Mouse (Mus musculus): Measurements from ENCODE around the gene Kif1a. TPM values are rescaled to one million over a fixed set of nuclear protein-coding genes. Genes with fewer than 3 reads are reported as not detected.
"Not testable (repeated sequence)": the region's sequence is repeated elsewhere in the genome, so short reads cannot be mapped to it uniquely, and the experiment has no call there.

The Kif1a gene
- polyA plus RNA-seq, 1 experiment from 2014 or later, result 129 TPM

DNA sequence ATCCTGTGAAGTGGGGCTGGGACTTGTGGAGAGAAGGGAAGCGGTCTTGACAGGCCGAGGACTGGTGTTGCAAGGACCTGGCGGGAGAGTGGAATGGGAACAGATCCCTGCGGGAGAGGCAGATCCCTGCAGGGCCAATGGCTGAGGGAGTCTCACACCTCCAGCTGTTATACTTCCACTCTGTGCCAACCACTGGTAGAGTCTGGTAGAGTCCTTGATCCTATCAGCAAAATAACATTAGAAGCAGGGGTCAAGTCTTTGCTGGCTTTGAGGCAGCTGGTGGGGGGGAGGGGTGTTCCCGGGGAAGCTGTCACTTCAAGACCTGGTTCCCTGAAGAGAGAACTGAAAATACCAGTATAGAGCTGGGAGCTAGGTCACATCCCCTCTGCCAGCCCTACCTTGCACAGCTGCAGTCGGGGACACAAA lies 125.6 kb downstream of the Kif1a start:
- ATAC-seq (ENCODE audit: low FRiP score), result no peak
- Histone ChIP-seq H3K4me1 (peaks cover 5% of the 10 kb centered on the region; the same call in 1 of the 2 replicates), H3K4me3 (replicated peaks) (no peak overlapping the region), H3K9me3 (no peaks in the 10 kb centered on the region), H3K9ac (no peak overlapping the region), H3K27me3 (no peaks in the 10 kb centered on the region), H3K36me3 (replicated peaks) (no peaks in the 10 kb centered on the region), H3K4me2 (no peak overlapping the region), H3K27ac (no peak overlapping the region)
- 72% methylated on average over 6 of the region's 6 CpGs for WGBS

DNA sequence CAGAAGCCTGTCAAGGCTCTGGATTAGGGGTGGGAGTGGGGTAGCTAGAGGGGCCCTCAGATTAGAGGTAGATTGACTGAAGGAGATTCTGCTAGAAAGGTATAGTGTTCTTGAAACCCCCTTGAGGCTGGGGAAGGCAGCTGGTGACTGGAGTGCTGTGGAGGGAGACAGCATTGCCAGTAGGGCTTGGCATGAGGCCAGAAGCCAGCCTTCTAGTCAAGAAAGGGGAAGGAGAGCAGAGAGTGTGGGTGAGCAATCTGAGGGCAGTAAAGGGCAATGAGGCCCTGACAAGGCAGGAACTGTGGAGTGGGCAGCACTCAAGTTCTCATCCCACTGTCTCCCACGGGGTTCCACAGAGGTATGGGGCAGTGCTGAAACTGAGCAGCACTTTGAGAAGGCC lies 128.9 kb downstream of the Kif1a start:
- H3K27ac ChIP-seq, result no peak overlapping the region
- no peak overlapping the region for H3K4me2 ChIP-seq
- H3K9me3 ChIP-seq, result no peaks in the 10 kb centered on the region
- H3K4me1 ChIP-seq, result no peaks in the 10 kb centered on the region
- H3K36me3 ChIP-seq (replicated peaks), result no peaks in the 10 kb centered on the region
- no peak overlapping the region for H3K4me3 ChIP-seq (replicated peaks)
- no peaks in the 10 kb centered on the region for H3K27me3 ChIP-seq
- ATAC-seq (ENCODE audit: low FRiP score), result no peak
- no peak overlapping the region; the same call in 1 of the 2 replicates for H3K9ac ChIP-seq
- 67% methylated on average over 1 of the region's 1 CpGs for WGBS

DNA sequence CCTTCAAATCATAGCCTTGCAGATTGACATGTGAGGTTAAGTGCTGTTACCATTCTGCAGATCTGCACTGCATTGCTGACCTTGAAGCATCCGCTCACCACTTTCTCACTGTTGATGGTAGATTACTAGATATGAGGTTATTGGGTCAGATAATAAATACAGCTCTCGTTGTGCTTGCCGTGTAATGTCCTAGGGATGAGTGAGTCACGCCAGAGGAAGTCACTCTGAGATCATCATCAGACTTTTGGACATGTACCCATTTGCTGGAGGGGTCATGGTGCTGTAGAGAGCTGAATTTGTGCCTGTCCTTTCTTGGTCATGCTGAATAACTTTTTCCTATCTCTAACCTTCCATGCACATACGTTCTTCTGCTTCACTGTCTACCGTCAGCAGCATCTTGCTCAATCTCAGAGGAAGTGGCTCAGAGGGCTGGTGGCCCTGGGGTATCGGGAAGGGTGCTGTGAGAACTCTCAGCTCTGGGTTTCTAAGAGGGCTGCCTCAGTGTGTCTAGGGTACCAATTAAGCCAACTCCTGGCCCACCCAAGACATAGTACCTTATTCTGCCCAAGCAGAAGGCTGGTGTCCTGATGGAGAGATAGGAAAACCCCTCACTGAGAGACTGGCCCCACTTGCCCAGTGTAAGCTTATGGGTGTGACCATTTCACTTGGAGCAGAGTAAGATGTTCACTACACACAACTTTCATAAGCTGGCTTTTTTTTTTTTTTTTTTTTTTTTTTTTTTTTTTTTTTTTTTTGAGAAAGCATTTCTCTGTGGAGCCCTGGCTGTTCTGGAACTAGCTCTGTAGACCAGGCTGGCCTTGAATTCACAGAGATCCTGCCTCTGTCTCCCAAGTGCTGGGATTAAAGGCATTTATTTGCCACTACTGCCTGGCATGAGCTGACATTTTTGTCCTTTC lies 129.6 kb downstream of the Kif1a start:
- Histone ChIP-seq H3K4me1 (no peaks in the 10 kb centered on the region), H3K9me3 (no peaks in the 10 kb centered on the region), H3K4me3 (replicated peaks) (no peak overlapping the region), H3K9ac (no peak overlapping the region; the same call in 1 of the 2 replicates), H3K27me3 (no peaks in the 10 kb centered on the region), H3K27ac (no peak overlapping the region), H3K4me2 (no peak overlapping the region), H3K36me3 (replicated peaks) (no peaks in the 10 kb centered on the region)
- no peak for ATAC-seq (ENCODE audit: low FRiP score)
- WGBS, result 92% methylated on average over 7 of the region's 7 CpGs

DNA sequence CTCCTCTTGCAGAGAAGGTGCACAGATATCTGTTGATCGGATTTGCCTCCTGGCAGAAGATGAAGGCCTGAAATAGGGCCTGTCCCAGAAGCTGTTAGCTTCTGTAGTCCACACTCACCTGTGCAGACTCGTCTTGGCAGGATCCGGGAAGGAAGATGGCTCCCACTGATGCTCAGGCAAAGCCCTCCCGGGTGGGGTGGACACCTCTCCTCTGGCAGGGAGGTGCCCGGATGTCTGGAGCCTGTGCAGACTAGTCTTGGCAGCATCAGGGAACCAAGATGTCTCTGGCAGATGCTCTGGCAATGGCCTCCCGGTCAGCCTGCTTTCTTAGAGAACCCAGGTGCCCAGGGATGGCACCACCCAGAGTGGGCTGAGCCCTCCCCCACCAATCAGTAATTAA lies 131.0 kb downstream of the Kif1a start:
- not testable (repeated sequence) for H3K4me3 ChIP-seq (replicated peaks); H3K9me3 ChIP-seq; H3K27me3 ChIP-seq; H3K27ac ChIP-seq; ATAC-seq (ENCODE audit: low FRiP score); H3K4me1 ChIP-seq; H3K9ac ChIP-seq; H3K36me3 ChIP-seq (replicated peaks); H3K4me2 ChIP-seq
- WGBS, result 84% methylated on average over 6 of the region's 6 CpGs

Other genes with a start within 250 kb of the Kif1a start
- gene Ankmy1, start 199.0 kb downstream of the Kif1a start, polyA plus RNA-seq (2016; fragmentation: Nextera tagmentation; extraction: Ambion mirVana), result 0.81 and 1.1 TPM in 2 replicates
- gene Dusp28, start 195.0 kb downstream of the Kif1a start, polyA plus RNA-seq (2016; fragmentation: Nextera tagmentation; extraction: Ambion mirVana), result 14.1 and 15.1 TPM in 2 replicates
- gene Rnpepl1, start 191.2 kb downstream of the Kif1a start, polyA plus RNA-seq (2016; fragmentation: Nextera tagmentation; extraction: Ambion mirVana), result 26.2 and 34.6 TPM in 2 replicates
- 52.0 and 52.9 TPM in 2 replicates for gene Capn10, start 167.6 kb downstream of the Kif1a start, polyA plus RNA-seq (2016; fragmentation: Nextera tagmentation; extraction: Ambion mirVana)
- 0.51 and 0.63 TPM in 2 replicates for gene Gpr35, start 151.1 kb downstream of the Kif1a start, polyA plus RNA-seq (2016; fragmentation: Nextera tagmentation; extraction: Ambion mirVana)
- not detected in 2 replicates for gene Aqp12, start 95.6 kb downstream of the Kif1a start, polyA plus RNA-seq (2016; fragmentation: Nextera tagmentation; extraction: Ambion mirVana)
- not detected in 2 replicates for gene Agxt, start 33.3 kb upstream of the Kif1a start, polyA plus RNA-seq (2016; fragmentation: Nextera tagmentation; extraction: Ambion mirVana)
- 0.13 and 0.27 TPM in 2 replicates for gene 2310007B03Rik, start 59.0 kb upstream of the Kif1a start, polyA plus RNA-seq (2016; fragmentation: Nextera tagmentation; extraction: Ambion mirVana)
- gene Crocc2, start 66.8 kb upstream of the Kif1a start, polyA plus RNA-seq (2016; fragmentation: Nextera tagmentation; extraction: Ambion mirVana), result 0.10 and 0.14 TPM in 2 replicates
- 4.3 and 5.3 TPM in 2 replicates for gene Sned1, start 133.9 kb upstream of the Kif1a start, polyA plus RNA-seq (2016; fragmentation: Nextera tagmentation; extraction: Ambion mirVana)
- 31.7 and 33.5 TPM in 2 replicates for gene Mterf4, start 204.0 kb upstream of the Kif1a start, polyA plus RNA-seq (2016; fragmentation: Nextera tagmentation; extraction: Ambion mirVana)
- gene Ppp1r7, start 240.9 kb upstream of the Kif1a start, polyA plus RNA-seq (2016; fragmentation: Nextera tagmentation; extraction: Ambion mirVana), result 88.6 and 93.5 TPM in 2 replicates
- 24.9 and 25.4 TPM in 2 replicates for gene Pask, start 241.5 kb upstream of the Kif1a start, polyA plus RNA-seq (2016; fragmentation: Nextera tagmentation; extraction: Ambion mirVana)